Mouse (Mus musculus): ENCODE results near the gene Eno2.

The Eno2 gene

GRCm38 (mm10) chr6:124758849-124759232, 10.6 kb downstream of the Eno2 start:
- no peak for DNase-seq

GRCm38 (mm10) chr6:124757909-124758848, 11.3 kb downstream of the Eno2 start:
- peak; percentile 47 for DNase-seq

- no peak for DNase-seq
Measured at GRCm38 (mm10) chr6:124757351-124757880, 12.1 kb downstream of the Eno2 start.

- peak; percentile 86 for DNase-seq
Measured at GRCm38 (mm10) chr6:124756652-124757350, 12.7 kb downstream of the Eno2 start.

- DNase-seq, result peak; percentile 79
Measured at GRCm38 (mm10) chr6:124755831-124756595, 13.5 kb downstream of the Eno2 start, which contains the start of the genes Gm45234 and Atn1. Gene Gm45234, minus strand, starts transcription at chr6:124756021. Gene Atn1, minus strand, starts transcription at chr6:124756524.

GRCm38 (mm10) chr6:124755306-124755705, 14.2 kb downstream of the Eno2 start:
- no peak for DNase-seq

GRCm38 (mm10) chr6:124753861-124754260, 15.6 kb downstream of the Eno2 start:
- no peak for DNase-seq

GRCm38 (mm10) chr6:124750405-124750804, 19.1 kb downstream of the Eno2 start:
- no peak for DNase-seq

GRCm38 (mm10) chr6:124746654-124747632, 22.5 kb downstream of the Eno2 start:
- no peak for DNase-seq

- no peak for DNase-seq
Measured at GRCm38 (mm10) chr6:124746296-124746605, 23.2 kb downstream of the Eno2 start.

- DNase-seq, result peak; percentile 94
Measured at GRCm38 (mm10) chr6:124745490-124746295, 23.8 kb downstream of the Eno2 start.

- DNase-seq, result peak; percentile 29
Measured at GRCm38 (mm10) chr6:124744755-124745321, 24.6 kb downstream of the Eno2 start.

GRCm38 (mm10) chr6:124743647-124744046, 25.8 kb downstream of the Eno2 start:
- DNase-seq, result no peak

- no peak for DNase-seq
Measured at GRCm38 (mm10) chr6:124742839-124743514, 26.5 kb downstream of the Eno2 start.

GRCm38 (mm10) chr6:124741842-124742241, 27.6 kb downstream of the Eno2 start:
- DNase-seq, result no peak

GRCm38 (mm10) chr6:124740888-124741761, 28.3 kb downstream of the Eno2 start, which contains the start of gene Grcc10:
Gene Grcc10, minus strand, starts transcription at chr6:124741374.
- DNase-seq, result peak; percentile 89

GRCm38 (mm10) chr6:124740211-124740887, 29.1 kb downstream of the Eno2 start:
- DNase-seq, result no peak

GRCm38 (mm10) chr6:124739231-124739796, 30.2 kb downstream of the Eno2 start:
- no peak for DNase-seq

All from kidney, adult 18-20 months (tissue).